6 mouse cellular contexts compared by ENCODE assay signal in genomic region chr1:179290181-179290580, GRCm38 (mm10).
DNase-seq lines count a peak whose midpoint lies in the region; ATAC-seq lines count a peak whose summit lies in the region.
"Not testable (repeated sequence)": the region's sequence is repeated elsewhere in the genome, so short reads cannot be mapped to it uniquely, and the experiment has no call there.

No protein-coding gene starts in this region.

- H3K4me1 ChIP-seq in heart, embryonic 14.5 days (ENCODE audit: control insufficient read depth in 2 of 2, insufficient read depth in 2 of 2, low read length in 2 of 2); heart, embryonic 16.5 days (ENCODE audit: control insufficient read depth, insufficient read depth, low read length): not testable (repeated sequence)

- WGBS in heart, embryonic 14.5 days = 69% methylated on average over 6 of the region's 6 CpGs
- 71% methylated on average over 6 of the region's 6 CpGs for WGBS in heart, embryonic 16.5 days

- H3K9me3 ChIP-seq in heart, embryonic 14.5 days (ENCODE audit: control insufficient read depth, low read length); heart, embryonic 16.5 days (replicated peaks; ENCODE audit: control insufficient read depth, low read length): not testable (repeated sequence)

- H3K27me3 ChIP-seq in heart, embryonic 14.5 days (ENCODE audit: control insufficient read depth, insufficient read depth, low read length); heart, embryonic 16.5 days (ENCODE audit: control insufficient read depth, insufficient read depth, low read length); splenic B cell, adult 2 months (ENCODE audit: control insufficient read depth, insufficient read depth, low read length, poor library complexity, severe bottlenecking): not testable (repeated sequence)

- H3K4me2 ChIP-seq in heart, embryonic 14.5 days (ENCODE audit: low read length); heart, embryonic 16.5 days (ENCODE audit: low read depth, low read length): not testable (repeated sequence)

- ATAC-seq in heart, embryonic 14.5 days (ENCODE audit: insufficient number of reproducible peaks, insufficient read depth, low FRiP score, low read depth); heart, embryonic 16.5 days (replicated peaks; ENCODE audit: extremely low read depth, insufficient read depth, low FRiP score): not testable (repeated sequence)

- not testable (repeated sequence) for H3K36me3 ChIP-seq in heart, embryonic 14.5 days (ENCODE audit: control insufficient read depth, insufficient read depth, low read length); heart, embryonic 16.5 days (ENCODE audit: control insufficient read depth, insufficient read depth); splenic B cell, adult 2 months (ENCODE audit: control insufficient read depth, insufficient read depth, low read length, poor library complexity, severe bottlenecking)

- peak overlapping the region; percentile 68 to 71 for H3K27ac ChIP-seq in heart, embryonic 14.5 days (replicated peaks in 1 of 2; ENCODE audit: control insufficient read depth in 1 of 2, insufficient read depth in 1 of 2, low read depth in 2 of 2, low read length in 2 of 2)
- H3K27ac ChIP-seq in heart, embryonic 16.5 days (ENCODE audit: low read length) = peak overlapping the region; percentile 77

- not testable (repeated sequence) for H3K9ac ChIP-seq in heart, embryonic 14.5 days (ENCODE audit: low read length); heart, embryonic 16.5 days (ENCODE audit: low read length)

- peak; percentile 14 for DNase-seq in A20 (ENCODE audit: low read depth, low spot score)
- peak; percentile 21 for DNase-seq in MEL-GATA-1-ER (ENCODE audit: extremely low read depth, low read depth)
- DNase-seq in heart, adult 11 months = peak; percentile 70
- DNase-seq in splenic B cell, adult 2 months (ENCODE audit: low read depth, low spot score) = peak; percentile 6

- not testable (repeated sequence) for H3K4me3 ChIP-seq in heart, embryonic 14.5 days (ENCODE audit: control insufficient read depth in 1 of 2, insufficient read depth in 1 of 2, low read depth in 1 of 2, low read length in 2 of 2); heart, embryonic 16.5 days (ENCODE audit: low read length)

Comparison
In these comparisons a context has a peak if more than half of its experiments do, and no peak if none do; other contexts are left out.
1. DNase-seq: peak in every context shown above with its lines; median percentile 70 in heart, adult 11 months; 21 in MEL-GATA-1-ER; 14 in A20; 6 in splenic B cell, adult 2 months.